Mouse (Mus musculus) v-Abl transformed pro-B cells (cell line): ENCODE results near the gene 1700030J22Rik.

Experiments used
- in situ Hi-C, 2 experiments: fragments of 400-800 bp; cut with MboI; formaldehyde crosslinking; loops; one replicate each; pipeline ENCODE4 v1.15.1; 2025; ENCODE audit not compliant: unreplicated experiment in 2 of 2

Gene 1700030J22Rik

DNA sequence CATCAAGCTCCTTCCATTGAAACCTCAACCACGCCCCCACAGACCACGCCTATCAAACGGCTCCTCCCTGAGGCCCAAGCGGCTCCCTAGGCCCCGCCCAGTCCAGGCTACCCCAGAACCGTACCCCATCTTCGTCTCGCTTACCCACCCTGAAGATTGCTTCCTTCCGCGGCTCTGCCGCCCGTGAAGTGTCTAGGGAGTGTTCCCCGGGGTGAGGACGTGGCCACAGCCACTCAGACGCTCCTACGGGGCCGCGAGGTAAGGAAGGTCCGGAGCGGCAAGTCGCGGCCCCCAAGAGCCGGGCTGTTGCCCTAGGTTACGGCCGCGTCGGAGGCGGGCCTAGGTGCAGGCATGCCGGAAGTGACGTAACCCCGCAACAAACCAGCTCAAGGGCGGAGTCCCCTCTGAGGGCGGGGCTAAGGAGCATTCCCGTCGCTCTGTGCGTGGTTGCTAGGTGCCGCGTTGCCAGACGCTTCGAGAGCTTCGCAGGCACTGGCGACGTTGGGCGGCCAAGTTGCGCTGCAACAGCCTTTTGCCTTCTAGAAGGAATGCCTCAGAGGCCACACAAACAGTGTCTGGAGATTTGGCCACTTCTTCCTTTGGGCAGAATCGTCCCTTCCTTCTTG is at the start of gene 1700030J22Rik:
1700030J22Rik (minus strand) TSS at position 329 of the 626 bp plus-strand sequence.
- in situ Hi-C loops, result loop anchor here (5.0 to 25.0 kb wide), 2 partner anchors 36 to 116 kb away; partner anchors contain the start of gene Atmin (in 2 of the 2)

DNA sequence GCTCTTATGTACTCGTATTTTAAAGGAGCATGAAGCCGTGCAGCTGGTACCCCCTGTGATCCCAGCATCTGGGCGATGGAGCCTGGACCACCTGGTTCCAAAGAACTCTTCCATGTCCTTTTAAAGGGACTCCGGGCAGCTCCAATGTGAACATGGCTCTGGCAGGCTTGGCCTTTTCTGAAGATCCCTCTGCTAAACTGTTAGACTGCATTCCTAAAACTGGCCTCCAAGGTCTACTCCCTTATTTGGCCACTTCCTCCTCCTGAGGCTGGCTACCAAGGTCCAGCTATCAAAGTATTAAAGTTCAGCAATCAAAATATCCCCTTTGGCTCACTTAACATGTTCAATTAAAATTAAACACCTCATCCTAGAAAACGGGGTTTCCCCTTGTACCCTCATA is 48.8 kb upstream of the 1700030J22Rik start:
- in situ Hi-C loops, result loop anchor here in 1 of 2 experiments (25.0 kb wide), 1 partner anchor 540 kb away; no protein-coding TSS in a partner anchor

DNA sequence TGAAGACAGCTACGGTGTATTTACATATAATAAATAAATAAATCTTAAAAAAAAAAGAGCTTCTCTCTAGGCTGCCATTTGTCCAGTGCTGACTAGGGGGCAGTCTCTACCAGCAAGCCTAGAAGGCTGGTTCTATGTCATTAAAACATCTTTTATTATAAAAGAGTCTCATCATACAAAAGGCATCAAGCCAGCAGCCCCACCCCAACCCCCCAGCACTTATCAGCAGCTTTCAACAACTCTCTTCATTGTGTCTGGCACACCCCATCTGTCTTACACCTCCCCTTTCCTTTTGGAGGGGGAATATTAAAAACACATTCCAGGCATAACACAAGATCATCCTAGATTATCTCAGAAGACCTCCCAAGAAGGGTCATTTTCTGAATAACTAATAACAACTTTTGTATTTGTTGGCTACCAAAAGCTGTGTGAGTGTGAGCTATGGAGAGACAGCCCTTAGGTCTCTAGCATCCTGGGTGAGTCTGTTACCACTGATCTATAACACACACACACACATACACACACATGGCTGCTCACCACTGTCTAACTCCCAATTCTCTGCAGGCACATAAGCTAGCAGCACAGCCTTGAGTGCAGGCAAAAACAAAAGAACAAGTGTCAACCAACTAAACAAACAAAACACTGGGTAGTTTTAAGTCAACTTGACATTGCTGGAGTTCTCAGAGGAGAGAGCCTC is 43.7 kb upstream of the 1700030J22Rik start:
- in situ Hi-C loops, result no loop called here

DNA sequence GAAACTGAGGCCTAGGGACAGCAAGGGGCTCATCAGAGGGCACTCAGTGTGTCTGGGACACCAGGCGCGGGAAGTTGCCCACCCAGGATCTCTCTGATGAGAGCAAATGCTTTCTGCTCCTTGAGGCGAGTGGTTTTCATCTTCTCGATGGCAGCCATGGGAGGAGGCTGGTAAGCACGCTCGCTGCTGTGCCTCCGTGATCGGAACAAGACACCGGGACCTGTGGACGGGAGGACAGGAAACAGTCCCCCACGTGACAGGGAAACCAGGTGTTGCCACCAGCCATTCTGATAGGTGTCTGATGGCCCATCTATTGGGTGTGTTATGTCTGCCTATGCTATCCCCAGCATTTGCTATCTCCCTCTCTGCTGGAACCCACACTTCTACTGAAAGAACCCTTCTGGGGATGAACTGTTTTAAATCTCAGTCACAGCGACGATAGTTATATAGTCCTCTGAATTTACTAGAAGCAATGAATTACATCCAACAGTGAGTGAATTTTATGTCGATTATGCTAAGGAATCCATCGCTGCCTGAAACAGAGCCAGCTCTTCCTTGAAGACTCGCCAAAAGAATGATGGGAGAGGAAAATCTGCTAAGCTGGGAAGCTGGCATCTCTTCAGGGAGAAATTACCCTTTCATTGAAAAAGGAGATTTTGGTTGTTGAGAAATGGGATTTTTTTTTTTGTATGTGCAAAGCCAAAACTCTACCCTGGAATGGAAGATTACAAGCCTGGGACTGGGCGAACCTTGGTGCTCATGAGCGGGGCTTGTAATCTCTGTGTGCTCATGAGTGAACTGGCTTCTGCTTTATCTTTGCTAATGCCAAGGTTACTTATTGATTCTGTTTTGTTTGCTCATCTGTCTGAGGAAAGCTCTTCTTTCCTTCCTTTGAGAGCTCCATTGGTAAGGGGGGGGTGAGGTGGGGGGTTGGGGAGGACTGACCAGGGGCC is 40.8 kb upstream of the 1700030J22Rik start:
- in situ Hi-C loops, result no loop called here

DNA sequence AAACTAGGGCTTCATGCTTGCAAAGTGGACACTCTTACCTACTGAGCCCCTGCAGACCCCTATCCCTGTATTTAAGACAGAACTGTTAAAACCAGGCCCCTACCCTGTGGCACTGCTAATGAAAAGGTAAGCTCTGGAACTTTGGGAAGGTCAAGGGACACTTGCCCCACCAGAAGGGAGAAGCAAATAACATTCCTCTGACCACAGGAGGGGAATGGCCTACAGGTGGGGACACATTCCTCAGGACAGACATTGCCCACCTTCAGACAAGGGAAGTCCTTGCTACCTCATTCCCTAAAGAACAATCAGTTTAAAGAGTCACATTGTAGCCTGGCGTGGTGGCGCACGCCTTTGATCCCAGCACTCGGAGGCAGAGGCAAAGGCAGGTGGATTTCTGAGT is 39.1 kb upstream of the 1700030J22Rik start:
- in situ Hi-C loops, result no loop called here

DNA sequence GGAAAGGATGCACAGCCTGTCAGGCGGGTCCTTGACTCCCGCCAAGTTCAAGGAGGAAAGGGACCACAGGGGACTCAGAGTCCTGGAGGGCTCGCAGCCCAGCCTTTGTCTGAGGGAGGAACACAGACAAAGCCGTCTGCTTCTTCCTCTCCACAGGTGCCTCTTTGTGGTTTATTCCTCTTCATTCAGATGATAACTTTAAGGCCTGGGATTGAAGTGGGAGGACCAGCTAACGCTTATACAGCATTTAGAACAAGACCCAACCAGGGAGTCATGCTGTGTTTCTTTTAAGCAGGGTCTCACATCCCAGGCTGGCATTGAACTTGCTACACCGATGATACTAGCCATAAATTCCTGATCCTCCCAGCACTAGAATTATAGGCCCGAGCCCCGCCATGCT is 38.2 kb upstream of the 1700030J22Rik start:
- in situ Hi-C loops, result no loop called here

DNA sequence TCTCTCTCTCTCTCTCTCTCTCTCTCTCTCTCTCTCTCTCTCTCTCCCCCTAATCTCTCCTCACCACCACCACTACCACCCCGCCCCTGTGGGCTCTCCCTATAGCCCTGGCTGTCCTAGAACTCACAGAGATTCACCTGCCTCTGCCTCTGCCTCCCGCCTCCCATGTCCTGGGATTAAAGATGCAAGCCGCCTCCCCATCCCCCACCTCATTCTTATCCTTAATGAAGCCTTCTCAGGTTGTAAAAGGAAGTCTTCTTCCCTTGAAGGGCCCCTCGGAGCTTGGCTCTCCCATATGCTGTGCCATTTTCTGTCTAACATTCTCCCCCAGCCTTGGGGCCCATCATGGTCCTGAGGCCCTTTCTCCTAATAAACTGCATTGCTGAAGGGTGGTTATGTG is 36.9 kb upstream of the 1700030J22Rik start:
- in situ Hi-C loops, result no loop called here

DNA sequence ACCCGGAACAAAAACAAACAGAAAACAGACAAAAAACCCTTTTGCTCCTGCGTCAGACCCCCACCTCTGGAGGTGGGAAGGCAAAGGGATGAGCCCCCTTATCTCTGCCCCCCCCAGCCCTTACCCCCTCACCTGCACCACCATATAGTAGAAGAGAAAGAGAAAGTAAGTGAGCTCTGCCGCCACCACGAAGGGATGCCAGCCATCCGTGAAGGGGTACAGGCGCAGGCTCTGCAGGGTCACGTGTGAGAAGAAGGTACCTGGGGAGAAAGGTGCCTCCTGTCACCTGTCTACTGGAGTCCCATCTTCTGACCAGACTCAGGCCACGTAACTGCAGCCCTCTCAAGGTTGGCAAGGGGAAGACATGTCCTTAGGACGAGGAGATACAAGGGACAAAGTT is 32.6 kb upstream of the 1700030J22Rik start:
- in situ Hi-C loops, result no loop called here

DNA sequence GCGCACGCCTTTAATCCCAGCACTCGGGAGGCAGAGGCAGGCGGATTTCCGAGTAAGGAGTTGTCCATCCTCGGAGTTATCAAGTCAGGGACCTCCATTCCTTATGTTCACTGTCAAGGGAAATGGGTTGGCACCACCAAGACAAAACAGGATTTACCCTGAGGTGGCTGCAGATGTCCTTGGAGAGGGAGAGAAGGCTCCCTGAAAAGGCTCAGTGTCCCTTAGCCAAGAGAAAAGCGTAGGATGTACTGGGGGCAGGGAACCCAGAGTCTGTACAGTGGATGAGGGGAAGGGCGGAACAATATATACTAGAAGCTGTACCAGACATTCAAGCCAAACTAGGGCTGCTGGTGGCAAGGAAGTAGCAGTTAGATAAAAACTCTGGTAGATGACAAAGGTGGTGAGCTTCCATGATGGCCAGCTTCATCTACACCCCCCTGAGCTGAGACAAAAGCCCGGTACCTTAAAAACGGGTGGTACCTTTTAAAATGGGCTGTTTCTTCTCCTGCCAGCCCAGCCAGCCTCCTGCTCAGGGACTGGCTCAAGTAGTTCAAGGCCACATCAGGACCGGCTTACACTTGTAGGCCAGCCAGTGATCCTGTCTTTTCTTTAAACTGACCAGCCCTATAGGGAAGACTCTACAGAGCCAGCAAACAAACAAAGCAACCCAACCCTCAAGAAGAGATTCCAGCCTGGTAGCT is 15.4 kb upstream of the 1700030J22Rik start:
- in situ Hi-C loops, result loop anchor here (5.0 to 25.0 kb wide), 2 partner anchors 53 to 132 kb away; no protein-coding TSS in a partner anchor

DNA sequence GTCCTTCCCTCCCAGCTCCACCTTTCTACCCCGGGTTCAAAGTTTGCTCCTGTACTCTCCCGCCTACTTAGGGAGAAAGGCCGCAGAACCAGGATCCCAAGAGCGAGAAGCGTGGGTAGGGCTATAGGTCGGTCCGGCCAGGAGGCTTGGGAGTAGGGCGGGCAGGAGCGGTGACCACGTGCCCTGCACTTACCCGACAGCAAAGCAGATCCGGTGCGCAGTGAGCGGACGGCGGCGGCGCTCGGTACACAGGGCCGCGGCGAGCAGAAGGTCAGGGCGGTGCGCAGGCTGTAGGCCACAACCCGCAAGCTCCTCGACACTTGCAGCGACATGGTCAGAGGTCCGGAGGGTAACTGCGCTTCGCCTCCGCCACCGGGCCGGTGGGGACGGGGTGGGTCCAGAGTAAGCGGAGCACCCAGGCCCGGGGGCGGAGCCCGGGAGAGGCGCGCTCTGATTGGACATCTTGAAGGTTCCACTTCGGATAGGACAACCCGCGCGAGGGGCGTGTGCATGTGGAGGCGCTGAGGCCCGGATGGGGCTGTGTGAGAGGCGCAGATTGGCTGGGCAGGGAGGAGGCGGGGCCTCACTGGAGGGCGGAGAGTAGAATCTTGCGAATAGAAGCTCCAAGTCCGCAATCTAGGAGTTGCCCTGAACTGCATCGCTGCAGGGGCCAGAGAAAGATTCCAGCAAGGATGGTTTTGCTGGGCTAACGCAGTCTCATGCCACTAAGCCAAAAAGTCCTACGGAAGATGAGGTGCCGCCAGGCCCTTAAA is 14.5 kb upstream of the 1700030J22Rik start, which contains the start of gene Gcsh:
Gcsh (minus strand) TSS at position 443 of the 773 bp plus-strand sequence.
- in situ Hi-C loops, result loop anchor here (5.0 to 25.0 kb wide), 2 partner anchors 54 to 131 kb away; no protein-coding TSS in a partner anchor

DNA sequence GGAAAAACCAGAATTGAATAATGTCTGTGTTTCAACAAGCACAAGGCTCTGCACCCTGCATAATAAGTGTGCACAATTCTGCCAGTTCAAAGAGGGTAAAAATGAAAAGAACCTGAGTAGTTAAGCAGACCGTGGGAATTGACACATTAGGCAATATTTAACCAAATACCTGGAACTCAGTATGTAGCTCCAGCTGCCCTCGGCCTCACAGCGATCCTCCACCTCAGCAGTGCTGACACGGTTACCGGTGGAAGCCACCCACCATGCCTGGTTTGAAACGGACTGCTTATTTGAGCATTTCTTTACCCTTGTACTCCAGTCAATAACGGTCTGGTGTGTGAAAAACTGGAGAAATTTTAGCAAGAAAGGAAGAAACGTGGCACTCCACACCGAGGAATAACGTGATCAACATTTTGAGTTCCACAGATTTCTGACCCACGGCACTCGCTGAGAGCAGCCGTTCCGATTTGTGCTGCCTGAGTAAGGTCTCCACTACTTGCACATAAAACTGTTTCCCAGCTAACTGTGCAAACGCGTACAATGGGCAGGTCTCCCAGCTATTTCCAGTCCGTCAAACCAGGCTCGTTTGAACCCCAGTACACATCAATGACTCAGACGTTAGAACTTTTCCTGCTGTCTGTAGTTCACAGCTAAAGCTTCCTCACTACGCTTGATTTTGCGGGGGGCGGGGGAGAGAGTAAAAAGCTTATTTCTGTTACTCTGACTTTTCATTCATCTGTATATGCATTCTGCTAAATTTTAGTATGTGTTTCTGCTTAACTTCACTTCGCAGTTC is 13.6 kb upstream of the 1700030J22Rik start:
- in situ Hi-C loops, result loop anchor here (5.0 to 25.0 kb wide), 2 partner anchors 55 to 130 kb away; no protein-coding TSS in a partner anchor

DNA sequence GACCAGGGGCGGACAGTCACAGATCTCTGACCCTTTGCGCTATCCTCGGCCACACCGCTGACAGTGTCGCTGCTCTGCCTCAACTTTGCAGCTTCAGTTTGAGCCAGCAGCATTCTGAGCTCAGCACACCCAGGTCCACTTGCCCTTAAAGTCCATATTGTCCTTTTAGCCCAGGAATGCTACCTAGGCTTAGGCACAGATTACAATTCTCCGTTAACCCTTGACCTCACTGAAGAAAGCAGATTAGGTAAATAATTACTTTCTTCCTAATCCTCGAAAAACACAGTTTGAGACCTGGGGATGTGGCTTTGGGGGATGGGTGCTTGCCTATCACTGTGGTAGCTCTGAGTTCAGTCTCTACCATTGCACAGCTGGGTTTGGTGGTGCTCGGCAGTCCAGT is 12.5 kb upstream of the 1700030J22Rik start:
- in situ Hi-C loops, result loop anchor here (5.0 to 25.0 kb wide), 2 partner anchors 56 to 129 kb away; no protein-coding TSS in a partner anchor

DNA sequence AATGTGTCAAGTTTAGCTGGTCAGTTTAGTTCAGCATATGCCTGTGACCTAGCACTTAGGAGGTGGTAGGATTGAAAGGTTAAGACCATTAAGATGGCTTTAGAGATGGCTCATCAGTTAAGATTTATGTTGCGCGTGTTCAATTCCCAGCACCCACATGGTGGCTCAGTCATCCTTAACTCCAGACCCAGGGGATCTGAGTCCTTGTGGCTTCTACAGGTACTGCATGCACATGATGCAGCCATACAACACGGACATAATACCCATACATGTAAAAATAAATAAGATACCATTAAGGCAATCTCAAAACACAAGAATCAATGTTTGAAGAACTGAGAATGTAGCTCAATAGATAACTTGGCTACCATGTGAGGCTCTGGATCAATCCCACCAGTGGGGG is 11.1 kb upstream of the 1700030J22Rik start:
- in situ Hi-C loops, result loop anchor here (5.0 to 25.0 kb wide), 2 partner anchors 57 to 128 kb away; no protein-coding TSS in a partner anchor

DNA sequence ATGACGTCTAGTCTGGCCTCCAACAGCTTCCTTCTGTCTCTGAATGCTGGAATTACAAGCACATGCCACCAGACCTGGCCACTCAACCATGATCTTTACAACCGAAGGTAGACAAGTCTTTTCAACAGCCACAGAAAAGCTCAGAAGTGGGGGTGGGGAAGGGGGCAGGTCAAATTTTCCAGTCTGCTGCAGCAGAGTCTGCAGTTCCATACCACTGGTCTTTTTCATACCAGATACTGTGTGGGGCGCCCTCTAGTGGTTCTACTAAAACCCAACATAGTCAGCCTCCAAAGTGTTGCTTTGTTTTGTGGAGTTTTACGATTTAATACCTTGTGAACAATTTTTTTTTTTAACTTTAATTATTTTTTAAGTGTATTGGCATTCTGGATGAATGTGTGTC is 1.4 kb upstream of the 1700030J22Rik start:
- in situ Hi-C loops, result loop anchor here (5.0 to 25.0 kb wide), 2 partner anchors 108 to 118 kb away; no protein-coding TSS in a partner anchor

DNA sequence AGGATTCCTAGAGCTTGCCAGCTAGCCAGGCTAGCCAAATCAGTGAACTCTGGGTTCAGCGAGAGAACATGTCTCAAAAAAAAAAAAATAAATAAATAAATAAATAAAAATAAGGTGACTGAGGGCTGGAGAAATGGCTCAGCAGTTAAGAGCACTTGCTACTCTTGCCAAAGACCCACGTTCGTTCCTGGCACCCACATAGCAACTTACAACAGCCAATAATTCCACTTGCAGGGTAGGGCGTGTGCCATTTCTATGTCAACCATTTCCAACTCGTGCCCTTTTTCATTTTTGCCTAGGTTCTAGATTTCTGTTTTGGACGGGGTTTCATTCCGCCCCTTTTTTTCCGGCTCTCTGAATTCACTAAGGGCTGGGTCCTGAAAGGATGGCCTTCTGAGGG is 707 bp downstream of the 1700030J22Rik start:
- in situ Hi-C loops, result loop anchor here (5.0 to 25.0 kb wide), 2 partner anchors 36 to 116 kb away; partner anchors contain the start of gene Atmin (in 2 of the 2)

DNA sequence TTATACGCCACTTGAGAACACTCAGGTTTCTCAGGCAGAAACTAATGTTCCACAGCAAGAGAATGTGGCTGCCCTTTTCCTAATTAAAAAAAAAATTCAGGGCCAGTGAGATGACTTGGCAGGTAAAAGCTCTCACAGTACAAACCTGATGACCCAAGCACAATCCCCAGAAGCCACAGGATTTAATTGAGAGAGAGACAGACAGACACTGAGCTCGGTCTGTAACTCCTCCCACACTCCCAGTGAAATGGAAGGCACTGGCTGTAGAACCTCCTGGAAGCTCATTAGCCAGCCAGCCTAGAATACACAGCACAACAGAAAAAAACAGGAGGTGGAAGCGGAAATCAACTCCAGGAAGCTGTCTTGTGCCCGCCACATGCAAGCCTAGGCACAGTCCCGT is 3.2 kb downstream of the 1700030J22Rik start:
- in situ Hi-C loops, result loop anchor here (5.0 to 25.0 kb wide), 2 partner anchors 33 to 113 kb away; partner anchors contain the start of gene Atmin (in 2 of the 2)

DNA sequence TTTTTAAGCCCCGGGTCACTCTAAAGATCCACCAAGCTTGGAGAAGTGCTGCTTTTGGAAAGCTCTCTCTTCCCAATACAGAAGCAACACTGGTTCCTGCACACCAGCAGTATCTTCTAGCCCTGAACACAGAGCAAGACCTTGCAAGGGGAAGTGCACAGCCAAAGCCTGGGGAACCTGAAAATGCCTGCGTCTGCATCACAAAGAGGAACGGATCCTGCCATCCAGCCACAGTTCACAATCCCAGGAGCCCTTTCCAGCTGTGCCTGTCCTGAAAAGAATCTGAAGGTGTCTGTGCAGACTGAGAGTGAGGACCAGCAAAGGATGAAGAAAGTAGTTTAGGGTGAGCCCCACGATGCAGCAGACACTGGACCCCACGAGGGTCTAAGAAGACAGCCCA is 3.7 kb downstream of the 1700030J22Rik start:
- in situ Hi-C loops, result loop anchor here (5.0 to 25.0 kb wide), 2 partner anchors 33 to 113 kb away; partner anchors contain the start of gene Atmin (in 2 of the 2)

DNA sequence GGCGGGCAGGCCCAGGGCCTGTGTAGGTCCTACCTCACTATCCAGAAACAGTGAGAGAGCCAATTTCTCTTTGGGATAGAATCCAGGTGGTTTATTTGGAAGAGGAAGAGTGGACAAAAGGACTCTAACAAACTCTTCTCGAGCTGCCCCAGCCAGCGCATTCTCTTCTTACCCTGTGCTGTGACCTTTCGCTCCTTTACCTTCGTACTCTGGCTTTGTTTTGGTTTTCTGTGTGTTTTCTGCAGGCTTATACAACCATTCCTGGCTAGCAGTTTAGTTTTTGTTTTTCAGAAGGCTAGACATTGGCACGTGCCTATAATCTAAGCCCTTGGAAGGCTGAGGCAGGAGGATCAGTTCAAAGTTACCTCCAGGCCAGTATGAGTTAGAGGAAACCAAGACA is 9.2 kb downstream of the 1700030J22Rik start:
- in situ Hi-C loops, result no loop called here
